Mouse (Mus musculus): Measurements from ENCODE around the gene Terf2ip.

Gene Terf2ip

DNA sequence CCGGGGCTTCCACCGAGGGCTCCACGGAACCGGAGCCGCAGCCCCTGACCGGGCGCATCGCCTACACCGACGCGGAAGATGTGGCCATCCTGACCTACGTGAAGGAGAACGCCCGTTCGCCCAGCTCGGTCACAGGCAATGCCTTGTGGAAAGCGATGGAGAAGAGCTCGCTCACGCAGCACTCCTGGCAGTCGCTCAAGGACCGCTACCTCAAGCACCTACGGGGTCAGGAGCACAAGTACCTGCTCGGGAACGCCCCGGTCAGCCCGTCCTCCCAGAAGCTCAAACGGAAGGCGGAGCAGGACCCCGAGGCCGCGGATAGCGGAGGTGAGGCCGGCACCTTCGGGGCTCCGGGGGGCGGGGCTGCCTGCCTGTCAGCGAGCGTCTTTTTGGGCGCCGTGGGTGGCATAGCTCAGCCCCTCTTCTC lies 631 bp downstream of the Terf2ip start:
- peak; percentile 43 to 49 for DNase-seq

DNA sequence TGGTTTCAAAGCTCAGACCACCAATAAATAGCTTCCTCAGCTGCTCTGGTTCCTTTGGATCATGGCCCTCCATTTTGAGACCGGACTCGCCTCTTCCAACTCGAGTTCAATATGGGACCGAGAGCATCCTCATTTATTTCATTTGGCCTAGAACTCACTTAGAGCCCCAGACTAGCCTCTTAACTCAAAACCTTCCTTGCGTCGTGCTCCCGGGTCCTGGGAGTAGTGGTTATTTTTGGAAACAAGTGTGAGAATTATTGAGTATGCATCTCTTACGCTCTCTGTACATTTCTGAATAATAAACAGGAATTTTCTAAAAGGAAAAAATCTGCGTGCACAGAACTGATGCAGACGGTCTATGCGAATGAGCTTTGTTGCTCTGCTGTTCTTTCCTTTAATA lies 3.7 kb downstream of the Terf2ip start, which contains the start of gene Gm6793:
Gene Gm6793 (minus strand): TSS at position 101 of the 400 bp plus-strand sequence.
- no peak for DNase-seq

DNA sequence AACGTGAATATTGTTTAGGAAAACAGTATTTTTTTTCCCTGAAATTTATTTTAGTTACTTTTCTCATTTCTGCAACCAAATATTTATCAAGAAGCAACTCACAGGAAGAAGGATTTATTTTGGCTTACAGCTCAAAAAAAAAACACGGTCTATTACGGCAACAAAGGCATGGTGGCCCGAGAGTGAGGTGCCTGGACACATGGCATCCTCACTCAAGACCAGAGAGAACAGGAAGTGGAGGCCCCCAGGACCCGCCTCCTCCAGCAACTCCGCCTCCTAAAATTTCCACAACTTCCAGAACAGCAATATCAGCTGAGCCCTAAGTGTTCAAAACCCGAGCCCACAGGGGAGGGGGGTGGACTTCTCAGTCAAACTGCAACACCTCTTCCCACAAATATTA lies 18.3 kb downstream of the Terf2ip start:
- DNase-seq, result no peak

DNA sequence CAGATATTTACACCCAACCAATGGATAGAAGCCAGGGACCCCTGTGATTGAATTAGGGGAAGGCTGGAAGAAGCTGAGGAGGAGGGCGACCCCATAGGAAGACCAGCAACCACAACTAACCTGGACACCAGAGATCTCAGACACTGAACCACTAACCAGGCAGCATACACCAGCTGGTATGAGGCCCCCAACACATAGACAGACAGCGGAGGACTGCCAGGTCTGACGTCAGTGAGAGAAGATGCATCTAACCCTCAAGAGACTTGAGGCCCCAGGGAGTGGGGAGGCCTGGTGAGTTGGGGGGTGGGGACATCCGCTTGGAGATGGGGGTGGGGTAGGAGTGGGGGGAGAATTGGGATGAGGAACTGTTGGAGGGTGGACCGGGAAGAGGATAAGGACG lies 19.5 kb downstream of the Terf2ip start:
- no peak for DNase-seq

DNA sequence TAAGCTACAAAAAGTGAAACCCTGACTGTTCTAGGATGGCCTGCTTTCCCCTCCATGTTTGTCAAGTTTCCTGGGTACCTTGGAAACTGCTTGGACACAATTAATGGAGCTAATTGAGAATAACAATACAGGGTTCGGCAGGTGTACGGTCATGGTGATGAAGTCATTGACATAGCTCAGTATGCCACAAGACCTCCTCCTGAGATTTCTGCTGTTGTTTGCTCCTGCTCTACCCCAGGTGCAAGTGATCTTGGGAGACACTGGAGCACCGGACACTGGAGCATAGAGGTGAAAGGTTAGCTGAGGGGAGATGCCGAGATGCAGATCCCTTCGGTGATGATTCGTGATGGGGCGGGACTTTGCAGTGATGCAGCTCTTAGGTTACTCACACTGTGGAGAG lies 21.9 kb downstream of the Terf2ip start:
- no peak for DNase-seq

DNA sequence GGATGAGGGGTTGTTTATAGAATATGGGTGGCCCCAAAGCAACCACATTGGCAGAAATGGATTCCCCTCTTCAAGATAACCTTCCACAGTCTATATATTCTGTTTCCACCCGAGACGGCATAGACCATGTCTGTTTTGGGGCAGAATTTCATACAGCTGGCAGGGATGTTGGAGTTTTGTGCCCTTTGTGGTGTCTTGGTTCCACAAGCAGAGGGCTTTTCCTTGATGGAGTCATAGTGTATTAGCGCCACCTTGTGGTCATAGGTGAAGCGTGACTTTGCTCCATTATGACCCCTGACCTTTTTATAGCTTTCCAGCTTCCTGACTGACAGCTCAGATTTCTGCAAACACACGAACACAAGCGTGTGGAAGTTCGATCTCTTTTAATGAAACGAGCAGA lies 23.4 kb downstream of the Terf2ip start:
- no peak for DNase-seq

DNA sequence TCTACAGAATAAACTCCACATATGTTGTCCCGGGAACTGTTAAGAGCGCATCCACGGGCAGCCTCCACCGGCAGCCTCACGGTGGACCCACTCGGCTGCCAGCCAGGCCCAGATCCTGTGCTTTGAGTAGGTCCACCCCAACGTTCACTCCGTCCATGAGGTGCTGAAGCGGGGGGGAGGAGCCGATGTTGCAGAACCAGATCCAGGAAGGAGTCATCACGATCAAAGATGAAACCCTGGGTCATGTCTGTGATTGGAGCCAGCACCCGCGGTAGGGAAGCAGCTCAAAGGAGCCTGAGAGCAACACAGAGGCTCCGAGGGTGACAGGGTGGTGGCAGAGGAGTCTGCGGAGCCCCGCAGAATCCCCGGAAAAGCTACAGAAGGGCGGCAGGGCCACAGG lies 26.3 kb downstream of the Terf2ip start:
- DNase-seq, result no peak

DNA sequence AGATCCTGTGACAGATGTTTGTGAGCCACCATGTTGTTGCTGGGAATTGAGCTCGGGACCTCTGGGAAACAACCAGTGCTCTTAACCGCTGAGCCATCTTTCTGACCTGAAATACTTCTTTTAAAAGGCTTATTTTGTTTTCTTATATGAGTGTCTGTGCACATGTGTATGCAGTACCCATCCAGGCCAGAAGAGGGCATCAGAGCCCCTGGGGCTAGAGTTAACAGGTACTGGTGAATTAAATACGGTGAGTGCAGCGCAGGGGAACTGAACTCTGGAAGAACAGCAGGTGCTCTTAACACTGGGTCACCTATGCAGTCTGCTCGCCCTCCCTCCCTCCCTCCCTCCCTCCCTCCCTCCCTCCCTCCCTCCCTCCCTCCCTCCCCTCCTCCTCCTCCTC lies 34.0 kb downstream of the Terf2ip start:
- DNase-seq, result no peak

DNA sequence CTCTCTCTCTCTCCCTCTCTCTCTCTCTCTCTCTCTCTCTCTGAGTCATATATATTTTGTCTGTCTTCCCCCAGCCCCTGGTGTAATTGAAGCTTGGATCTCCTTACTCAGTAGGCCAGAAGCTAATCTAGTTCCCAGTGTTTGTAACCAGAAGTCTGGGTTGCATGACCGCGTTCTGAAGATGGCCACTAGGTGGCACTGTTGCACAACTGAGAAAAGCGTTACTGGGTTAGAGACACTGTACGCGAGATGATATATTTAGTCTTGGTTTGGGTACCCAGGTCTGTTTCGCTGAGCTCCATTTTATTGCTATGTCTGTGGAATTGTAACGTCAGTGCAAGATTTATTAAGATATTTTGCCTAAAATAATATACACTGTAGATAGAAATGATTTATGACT lies 34.7 kb downstream of the Terf2ip start:
- peak; percentile 27 to 32 for DNase-seq

DNA sequence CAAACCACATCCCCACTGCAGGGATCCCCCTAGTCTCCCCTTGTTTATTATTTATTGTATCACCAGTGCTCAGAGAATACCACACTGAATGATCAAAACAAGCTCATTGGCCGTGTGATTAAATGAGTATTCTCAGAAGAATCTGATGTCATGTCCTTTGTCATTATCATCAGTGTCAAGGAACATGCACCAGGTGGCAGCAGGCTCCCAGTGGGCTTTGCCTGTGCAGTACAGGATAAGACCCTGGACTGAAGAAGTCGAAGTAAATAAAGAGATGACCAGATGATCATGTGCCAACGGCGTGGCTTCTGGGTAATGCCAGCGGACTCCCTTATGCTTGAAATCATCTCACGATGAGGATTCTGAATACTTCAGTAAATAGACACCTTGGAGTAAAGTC lies 37.1 kb downstream of the Terf2ip start:
- DNase-seq, result no peak

DNA sequence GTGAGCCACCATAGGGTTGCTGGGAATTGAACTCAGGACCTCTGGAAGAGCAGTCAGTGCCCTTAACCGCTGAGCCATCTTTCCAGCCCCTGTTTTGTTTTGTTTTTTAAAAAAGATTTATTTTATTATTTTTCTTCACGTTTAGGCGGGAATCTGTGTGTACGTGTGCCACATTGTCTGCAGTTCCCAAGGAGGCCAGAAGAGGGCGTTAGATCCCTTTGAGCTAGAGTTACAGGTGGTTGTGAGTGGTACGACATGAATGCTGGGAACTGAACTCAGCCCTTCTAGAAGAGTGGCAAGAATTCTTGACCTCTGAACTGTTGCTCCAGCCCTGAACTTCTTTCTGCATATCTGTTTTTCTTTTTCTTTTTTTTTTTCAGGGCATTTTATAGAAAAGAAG lies 38.8 kb downstream of the Terf2ip start:
- no peak for DNase-seq

DNA sequence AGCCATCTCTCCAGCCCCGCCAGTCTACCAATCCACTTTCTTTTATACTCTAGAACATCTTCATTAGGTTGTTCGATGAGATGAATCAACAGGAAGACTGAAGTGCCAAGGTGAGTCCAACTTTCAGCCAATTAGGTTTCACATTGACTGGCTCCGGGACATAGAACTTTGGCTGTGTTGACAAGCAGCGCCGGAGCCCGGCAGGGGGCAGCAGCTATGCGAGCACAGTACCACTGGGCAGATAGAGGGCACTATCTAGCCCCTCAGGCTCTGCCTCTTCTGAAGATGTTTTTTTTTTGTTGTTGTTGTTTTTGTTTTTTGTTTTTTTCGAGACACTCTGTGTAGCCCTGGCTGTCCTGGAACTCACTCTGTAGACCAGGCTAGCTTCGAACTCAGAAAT lies 40.3 kb downstream of the Terf2ip start:
- no peak for DNase-seq

DNA sequence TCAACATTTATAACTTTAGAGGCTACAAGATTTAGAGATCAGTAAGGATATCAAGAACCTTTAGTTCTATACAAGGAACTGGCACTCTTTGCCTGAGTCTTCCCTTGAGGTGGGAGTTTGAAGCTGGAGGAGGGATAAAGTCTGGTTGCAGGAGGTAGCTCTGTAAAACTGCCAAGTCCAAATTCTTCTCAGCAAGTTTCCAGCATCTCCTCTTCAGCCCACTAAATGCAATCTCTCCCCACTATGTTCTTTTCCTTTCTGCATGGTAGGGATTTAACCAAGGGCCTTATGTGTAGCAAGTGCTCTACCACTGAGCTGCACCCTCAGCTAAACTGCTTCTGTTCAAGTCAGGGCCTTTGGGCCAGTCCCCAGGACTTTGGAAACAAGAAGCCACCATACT lies 43.3 kb downstream of the Terf2ip start:
- no peak for DNase-seq

DNA sequence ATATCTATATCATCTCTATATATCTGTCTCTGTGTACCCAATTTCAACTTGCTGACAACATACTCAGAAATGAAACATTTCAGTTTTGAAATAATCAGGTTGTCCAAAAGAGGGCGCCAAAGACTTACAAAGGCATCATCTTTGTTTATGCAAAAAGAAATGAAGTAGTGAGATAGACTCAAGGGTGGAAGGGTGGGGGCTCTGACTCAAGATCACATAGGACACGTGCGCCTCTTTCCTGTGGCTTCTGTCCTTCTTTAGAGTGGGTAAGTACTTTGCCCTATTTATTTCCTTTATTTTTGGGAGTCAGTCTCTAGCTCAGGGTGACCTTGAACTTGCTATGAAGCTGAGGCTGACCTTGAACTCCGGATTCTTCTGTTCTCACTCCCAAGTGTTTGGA lies 50.2 kb downstream of the Terf2ip start:
- no peak for DNase-seq
